Comparison of ENCODE assay signal across 8 mouse cellular contexts in genomic region chr7:126474993-126475581, GRCm38 (mm10). TPM values are rescaled to one million over a fixed set of nuclear protein-coding genes. Genes with fewer than 3 reads are reported as not detected.
DNase-seq lines count a peak whose midpoint lies in the region; ATAC-seq lines count a peak whose summit lies in the region.

Gene Sh2b1 (minus strand): TSS chr7:126475424.

- H3K27ac ChIP-seq in hindbrain, embryonic 13.5 days: peak within 1 kb of the TSS; percentile 97

- peaks cover 33% of the 10 kb centered on the region for H3K4me1 ChIP-seq in hindbrain, embryonic 13.5 days (replicated peaks)

- peak within 1 kb of the TSS; percentile 97 for H3K4me2 ChIP-seq in hindbrain, embryonic 13.5 days

- no peaks in the 10 kb centered on the region for H3K27me3 ChIP-seq in hindbrain, embryonic 13.5 days

- H3K36me3 ChIP-seq in hindbrain, embryonic 13.5 days: peaks cover 30% of the 10 kb centered on the region

- peak within 1 kb of the TSS; percentile 98 for H3K9ac ChIP-seq in hindbrain, embryonic 13.5 days

- WGBS in hindbrain, embryonic 13.5 days: under 1% methylated on average over 49 of the region's 53 CpGs

- H3K4me3 ChIP-seq in hindbrain, embryonic 13.5 days: peak within 1 kb of the TSS; percentile 88

- DNase-seq in R1 (ENCODE audit: low read depth, low spot score): peak; percentile 96
- peak; percentile 93 for DNase-seq in cerebellum, postnatal 14 days
- peak; percentile 78 to 86 for DNase-seq in frontal cortex, postnatal 14 days (ENCODE audit: low spot score in 2 of 2)
- peak; percentile 87 to 89 for DNase-seq in layer of hippocampus, postnatal 36 days
- DNase-seq in lung, postnatal 36 days: peak; percentile 91
- DNase-seq in retina, postnatal 1 day: peak; percentile 98
- DNase-seq in urinary bladder, adult 2 months (ENCODE audit: low spot score): peak; percentile 73

- H3K9me3 ChIP-seq in hindbrain, embryonic 13.5 days: no peaks in the 10 kb centered on the region

- peak; percentile 91 for ATAC-seq in hindbrain, embryonic 13.5 days (ENCODE audit: low FRiP score)

RNA-seq across cellular contexts. Expression of gene Sh2b1, which starts in this region (rescaled TPM):
- 63.7 and 64.5 TPM in 2 replicates for polyA plus RNA-seq in hindbrain, embryonic 13.5 days (2015; fragmentation: Nextera tagmentation; extraction: Ambion mirVana)
- total RNA-seq in layer of hippocampus, postnatal 36 days (2021): 10 to 100 TPM; 72.5 to 73.2 TPM
- 49.2 and 52.0 TPM in 2 replicates for polyA plus RNA-seq in urinary bladder, adult 2 months (2012; rRNA removed)

Comparison
In these comparisons a context has a peak if more than half of its experiments do, and no peak if none do; other contexts are left out.
1. Peak in every context shown above with its lines: DNase-seq, ATAC-seq, H3K4me3 ChIP-seq and H3K27ac ChIP-seq.